Mouse (Mus musculus) ES-Bruce4 (cell line): ENCODE data around the gene A930018P22Rik. TPM values are rescaled to one million over a fixed set of nuclear protein-coding genes. Genes with fewer than 3 reads are reported as not detected.

ENCODE experiments used
- H3K27ac ChIP-seq: 2 replicates; pipeline ENCODE4 v1.5.1; 2012; ENCODE audit warnings: low read length, inconsistent platforms; ENCODE audit not compliant: insufficient read depth
- H3K27me3 ChIP-seq: 2 replicates; pipeline ENCODE4 v1.6.1; 2012; ENCODE audit warnings: mild to moderate bottlenecking, low read length, inconsistent platforms; ENCODE audit not compliant: control insufficient read depth, poor library complexity, insufficient read depth, severe bottlenecking
- H3K36me3 ChIP-seq: 2 replicates; pipeline ENCODE4 v1.6.1; 2012; ENCODE audit warnings: inconsistent platforms, mild to moderate bottlenecking, low read length, moderate library complexity; ENCODE audit not compliant: control insufficient read depth, poor library complexity, insufficient read depth, severe bottlenecking
- H3K4me1 ChIP-seq: one replicate; pipeline ENCODE4 v1.8.1; 2011; ENCODE audit warnings: low read length; ENCODE audit not compliant: control insufficient read depth, insufficient read depth
- H3K4me3 ChIP-seq: 2 replicates; pipeline ENCODE4 v1.5.1; 2011; ENCODE audit warnings: low read depth, mild to moderate bottlenecking, low read length
- H3K9ac ChIP-seq: 2 replicates; pipeline ENCODE4 v1.6.1; 2012; ENCODE audit warnings: low read depth, mild to moderate bottlenecking, inconsistent platforms; ENCODE audit not compliant: poor library complexity, severe bottlenecking
- H3K9me3 ChIP-seq: replicated peaks from 2 replicates; pipeline ENCODE4 v1.6.1; 2012; ENCODE audit warnings: mild to moderate bottlenecking, low read length, inconsistent platforms; ENCODE audit not compliant: control insufficient read depth, poor library complexity, insufficient read depth, severe bottlenecking
- CTCF ChIP-seq: IDR thresholded peaks from one replicate; pipeline ENCODE4 v1.8.1; 2011; ENCODE audit warnings: low read depth, low read length
- EP300 ChIP-seq: IDR thresholded peaks from 2 replicates; pipeline ENCODE4 v1.6.1; 2011; ENCODE audit warnings: low read depth, low read length; ENCODE audit not compliant: insufficient read depth
- POLR2A ChIP-seq: IDR thresholded peaks from one replicate; pipeline ENCODE4 v1.8.1; 2011; ENCODE audit warnings: low read length; ENCODE audit not compliant: insufficient read depth
- polyA plus RNA-seq: library from polyadenylated mRNA; stranded (reverse); fragments of >200 nt; gene quantifications from 2 replicates; pipeline ENCODE4 v1.2.4, GENCODE M21; 2011; ENCODE audit warnings: low read depth; ENCODE audit not compliant: missing spikeins, insufficient read depth, insufficient read length

A930018P22Rik gene
- polyA plus RNA-seq, 1 experiment, result not detected

- Histone ChIP-seq H3K4me3 (no peak overlapping the region), H3K9me3 (no peaks in the 10 kb centered on the region), H3K9ac (no peak overlapping the region), H3K27me3 (no peaks in the 10 kb centered on the region), H3K27ac (no peak overlapping the region), H3K4me1 (peaks cover 5% of the 10 kb centered on the region), H3K36me3 (no peaks in the 10 kb centered on the region)
- TF ChIP-seq POLR2A (no peak), EP300 (no peak), CTCF (no peak)
Measured at GRCm38 (mm10) chr2:104124071-104124470, 1.5 kb downstream of the A930018P22Rik start.

DNA sequence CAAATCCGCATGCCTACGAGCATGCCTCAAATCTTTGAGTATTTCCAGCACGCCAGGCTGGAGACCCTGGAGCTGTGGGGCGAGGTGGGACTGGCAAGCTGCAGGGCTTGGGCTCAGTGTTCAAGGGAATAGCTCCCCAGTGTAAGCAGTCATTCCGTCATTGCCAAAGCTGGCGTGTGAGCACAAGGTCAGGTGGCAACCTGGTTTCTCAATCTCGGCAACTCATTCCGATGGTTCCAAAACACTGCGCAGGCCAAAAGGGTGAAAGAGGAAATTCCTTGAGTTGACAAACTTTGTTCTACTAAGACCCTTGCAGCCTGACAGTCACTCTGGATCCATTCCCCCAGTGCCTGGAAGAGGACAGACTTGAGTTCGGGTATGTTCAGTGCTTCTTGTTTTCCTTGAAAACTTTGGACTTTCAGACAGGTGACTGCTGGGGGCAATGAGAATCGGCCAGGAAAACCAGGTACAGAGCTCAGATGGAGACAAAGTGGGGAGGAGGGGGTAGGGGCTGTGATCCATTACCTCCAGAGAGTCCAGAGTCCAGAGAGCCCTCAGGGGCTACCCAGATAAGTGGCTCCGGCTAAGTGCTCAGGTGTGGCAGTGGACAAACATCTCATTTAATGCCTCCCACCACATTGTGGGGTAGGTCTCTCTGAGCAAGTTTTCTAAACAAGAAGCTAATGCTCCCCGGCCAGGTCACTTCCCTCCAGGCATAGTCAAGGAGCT lies 6.4 kb downstream of the A930018P22Rik start:
- Histone ChIP-seq H3K9me3 (no peaks in the 10 kb centered on the region), H3K27ac (no peak overlapping the region), H3K27me3 (no peaks in the 10 kb centered on the region), H3K36me3 (no peaks in the 10 kb centered on the region), H3K4me3 (no peak overlapping the region), H3K9ac (no peak overlapping the region), H3K4me1 (no peaks in the 10 kb centered on the region)
- TF ChIP-seq EP300, result no peak
- TF ChIP-seq POLR2A, result no peak
- no peak for TF ChIP-seq CTCF

- Histone ChIP-seq H3K4me1 (no peaks in the 10 kb centered on the region), H3K27ac (no peak overlapping the region), H3K9me3 (no peaks in the 10 kb centered on the region), H3K9ac (no peak overlapping the region), H3K36me3 (no peaks in the 10 kb centered on the region), H3K27me3 (no peaks in the 10 kb centered on the region), H3K4me3 (no peak overlapping the region)
- TF ChIP-seq POLR2A (no peak), CTCF (no peak), EP300 (no peak)
Measured at GRCm38 (mm10) chr2:104130165-104130564, 7.6 kb downstream of the A930018P22Rik start.

DNA sequence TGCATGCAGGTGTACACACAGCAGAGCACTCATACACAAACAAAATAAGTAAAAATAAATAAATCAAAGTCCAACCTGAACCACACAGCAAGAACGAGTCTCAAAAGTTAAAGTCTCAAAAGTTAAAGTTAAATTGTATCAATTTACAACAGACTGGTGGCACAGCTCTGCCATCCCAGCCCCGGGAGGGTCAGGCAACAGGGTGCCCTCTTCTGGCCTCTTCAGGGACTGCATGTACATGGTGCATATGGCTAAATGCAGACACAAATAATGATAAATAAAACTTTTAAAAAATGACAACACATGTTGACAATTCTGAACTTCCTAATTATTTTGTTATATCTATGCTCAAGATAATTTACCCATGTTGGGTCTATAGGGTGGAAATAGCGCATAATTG lies 8.4 kb downstream of the A930018P22Rik start:
- no peak for TF ChIP-seq EP300
- peak; percentile 77 for TF ChIP-seq CTCF
- TF ChIP-seq POLR2A, result no peak
- no peaks in the 10 kb centered on the region for H3K27me3 ChIP-seq
- H3K36me3 ChIP-seq, result no peaks in the 10 kb centered on the region
- no peaks in the 10 kb centered on the region for H3K4me1 ChIP-seq
- H3K9me3 ChIP-seq, result no peaks in the 10 kb centered on the region
- no peak overlapping the region for H3K27ac ChIP-seq
- H3K4me3 ChIP-seq, result no peak overlapping the region
- H3K9ac ChIP-seq, result no peak overlapping the region

DNA sequence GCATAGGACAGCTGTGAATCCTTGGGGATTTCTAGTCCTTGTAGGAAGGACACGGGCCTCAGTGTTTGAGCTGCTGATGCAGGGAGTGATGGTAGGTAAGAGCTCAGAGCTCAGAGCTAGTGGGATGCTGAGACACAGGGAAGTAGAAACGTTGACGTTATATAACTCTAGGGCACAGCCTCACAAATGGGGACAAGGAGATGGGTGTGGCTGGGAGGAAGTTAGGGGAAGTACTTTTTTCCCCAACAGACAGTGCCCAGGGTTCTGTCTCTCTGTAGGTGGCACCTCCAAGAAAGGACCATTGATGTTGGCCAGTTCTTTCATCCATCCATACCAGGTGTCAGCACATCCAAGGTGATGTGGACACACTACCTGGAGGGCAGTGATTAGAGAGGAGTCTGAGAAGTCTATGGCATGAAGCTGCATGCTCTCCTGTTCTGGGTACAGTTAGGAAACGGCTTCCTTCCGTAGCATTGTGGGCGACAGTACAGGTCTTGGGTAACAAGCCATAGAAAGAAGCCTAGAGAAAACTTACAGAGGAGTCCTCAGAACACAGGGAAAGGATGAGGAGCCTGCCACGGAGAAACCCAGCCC lies 9.8 kb downstream of the A930018P22Rik start:
- no peaks in the 10 kb centered on the region for H3K9me3 ChIP-seq
- no peak overlapping the region for H3K9ac ChIP-seq
- no peaks in the 10 kb centered on the region for H3K27me3 ChIP-seq
- H3K4me1 ChIP-seq, result no peaks in the 10 kb centered on the region
- TF ChIP-seq CTCF (no peak), POLR2A (no peak), EP300 (no peak)
- H3K27ac ChIP-seq, result no peak overlapping the region
- no peak overlapping the region for H3K4me3 ChIP-seq
- no peaks in the 10 kb centered on the region for H3K36me3 ChIP-seq

GRCm38 (mm10) chr2:104133042-104133810 lies 10.7 kb downstream of the A930018P22Rik start:
- no peak overlapping the region for H3K4me3 ChIP-seq
- H3K4me1 ChIP-seq, result no peaks in the 10 kb centered on the region
- TF ChIP-seq POLR2A (no peak), EP300 (no peak), CTCF (no peak)
- H3K27me3 ChIP-seq, result no peaks in the 10 kb centered on the region
- no peak overlapping the region for H3K27ac ChIP-seq
- no peaks in the 10 kb centered on the region for H3K36me3 ChIP-seq
- H3K9ac ChIP-seq, result no peak overlapping the region
- H3K9me3 ChIP-seq, result no peaks in the 10 kb centered on the region
